Mouse (Mus musculus) limb, embryonic 13.5 days (tissue): ENCODE measurements around the gene S100a8. TPM values are rescaled to one million over a fixed set of nuclear protein-coding genes. Genes with fewer than 3 reads are reported as not detected.

Source experiments
- ATAC-seq: fragments of 200-750 bp; cut with Nextera tagmentation; 2 replicates; pipeline ENCODE4 v1.8.0; 2017; ENCODE audit warnings: low read depth, moderate number of reproducible peaks, moderate TSS enrichment; ENCODE audit not compliant: low FRiP score
- H3K27ac ChIP-seq: fragments of 300-500 bp; sonication (generic); 2 replicates; pipeline ENCODE4 v1.5.1; 2015; ENCODE audit warnings: inconsistent platforms, mild to moderate bottlenecking, moderate library complexity
- H3K27me3 ChIP-seq: fragments of 300-500 bp; sonication (generic); 2 replicates; pipeline ENCODE4 v1.6.1; 2015; ENCODE audit warnings: mild to moderate bottlenecking, inconsistent platforms
- H3K36me3 ChIP-seq: fragments of 300-500 bp; sonication (generic); 2 replicates; pipeline ENCODE4 v1.6.1; 2015; ENCODE audit warnings: inconsistent platforms, mild to moderate bottlenecking, moderate library complexity
- H3K4me1 ChIP-seq: fragments of 300-500 bp; sonication (generic); 2 replicates; pipeline ENCODE4 v1.6.1; 2015; ENCODE audit warnings: inconsistent platforms
- H3K4me2 ChIP-seq: fragments of 300-500 bp; sonication (generic); replicated peaks from 2 replicates; pipeline ENCODE4 v1.6.1; 2015; ENCODE audit warnings: inconsistent platforms, mild to moderate bottlenecking, moderate library complexity
- H3K4me3 ChIP-seq: fragments of 300-500 bp; sonication (generic); 2 replicates; pipeline ENCODE4 v1.5.1; 2015; ENCODE audit warnings: moderate library complexity, mild to moderate bottlenecking, inconsistent platforms
- H3K9ac ChIP-seq: fragments of 300-500 bp; sonication (generic); 2 replicates; pipeline ENCODE4 v1.6.1; 2015; ENCODE audit warnings: mild to moderate bottlenecking, inconsistent platforms
- H3K9me3 ChIP-seq: fragments of 300-500 bp; sonication (generic); 2 replicates; pipeline ENCODE4 v1.6.1; 2016; ENCODE audit warnings: inconsistent platforms
- WGBS: fragments of 180-500 bp; shearing (Covaris S2); methylation state at CpG from one replicate; pipeline ENCODE4 v1.1.7; 2015; 5-methylcytosine and 5-hydroxymethylcytosine counted together
- polyA plus RNA-seq: library from polyadenylated mRNA; unstranded; fragments of >200 nt; fragmentation: Nextera tagmentation; extraction: Ambion mirVana; gene quantifications from 2 replicates; pipeline ENCODE4 v1.2.1, GENCODE M21; 2015

S100a8 gene
- 6.0 and 6.6 TPM in 2 replicates for polyA plus RNA-seq

DNA sequence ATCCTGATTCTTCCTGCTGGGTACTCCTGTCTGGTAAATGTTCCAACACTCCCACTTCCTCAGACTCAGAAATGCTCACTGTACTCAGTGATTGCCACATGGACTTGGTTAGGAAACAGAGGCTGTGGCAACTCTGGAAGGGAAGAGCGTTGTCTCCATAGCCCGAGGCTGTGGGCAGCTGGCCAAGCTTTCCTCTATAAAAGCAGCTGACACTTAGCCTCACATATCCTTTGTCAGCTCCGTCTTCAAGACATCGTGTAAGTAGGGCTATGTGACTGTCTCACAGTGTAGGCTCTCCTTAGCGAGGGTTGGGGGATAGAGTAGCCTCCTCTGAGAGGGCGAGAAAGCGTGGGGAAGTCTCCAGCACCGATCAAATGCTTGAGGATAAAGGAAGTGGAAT is at the start of gene S100a8:
TSS of gene S100a8 (plus strand) at position 133 of the 400 bp plus-strand sequence.
- WGBS, result 56% methylated on average over 8 of the region's 8 CpGs
- 0 out of 2 replicates have a peak, but pooled peaks have one; percentile 19 for ATAC-seq
- no peak within 1 kb of the TSS; the same call in 1 of the 2 replicates for H3K27ac ChIP-seq

DNA sequence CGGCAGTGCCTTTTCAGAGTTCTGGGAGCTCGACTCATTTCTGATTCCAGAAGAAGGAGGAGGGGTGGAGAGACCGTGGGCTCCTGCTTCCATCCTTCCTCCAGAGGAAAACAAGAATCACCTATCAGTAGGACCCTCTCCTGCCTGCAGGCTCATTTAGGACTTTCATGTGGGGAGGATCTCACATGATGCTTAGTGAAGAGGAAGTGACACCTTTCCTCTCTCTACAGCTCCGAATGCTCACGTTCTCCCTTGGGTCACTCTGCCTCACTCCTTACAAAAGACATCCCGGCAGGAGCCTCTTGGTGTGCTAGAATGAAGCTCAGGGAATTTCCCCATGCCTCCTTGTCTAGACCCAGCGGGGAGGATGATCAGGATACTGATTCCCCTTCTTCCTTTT is 47.2 kb upstream of the S100a8 start:
- Histone ChIP-seq H3K27me3 (0 out of 2 replicates have a peak, but pooled peaks cover 2% of the 10 kb centered on the region), H3K27ac (no peak overlapping the region), H3K4me2 (no peak overlapping the region), H3K4me1 (peaks cover 13% of the 10 kb centered on the region), H3K36me3 (no peaks in the 10 kb centered on the region), H3K9ac (no peak overlapping the region), H3K4me3 (no peak overlapping the region), H3K9me3 (peaks cover 5% of the 10 kb centered on the region; the same call in 1 of the 2 replicates)
- WGBS, result 54% methylated on average over 7 of the region's 7 CpGs
- ATAC-seq, result no peak

More for the DNA sequence above, at the start of gene S100a8:
- Histone ChIP-seq H3K36me3 (no peaks in the 10 kb centered on the region), H3K4me2 (no peak within 1 kb of the TSS), H3K9me3 (no peaks in the 10 kb centered on the region), H3K27me3 (no peaks in the 10 kb centered on the region), H3K9ac (no peak within 1 kb of the TSS), H3K4me3 (no peak within 1 kb of the TSS), H3K4me1 (0 out of 2 replicates have a peak, but pooled peaks cover 4% of the 10 kb centered on the region)

DNA sequence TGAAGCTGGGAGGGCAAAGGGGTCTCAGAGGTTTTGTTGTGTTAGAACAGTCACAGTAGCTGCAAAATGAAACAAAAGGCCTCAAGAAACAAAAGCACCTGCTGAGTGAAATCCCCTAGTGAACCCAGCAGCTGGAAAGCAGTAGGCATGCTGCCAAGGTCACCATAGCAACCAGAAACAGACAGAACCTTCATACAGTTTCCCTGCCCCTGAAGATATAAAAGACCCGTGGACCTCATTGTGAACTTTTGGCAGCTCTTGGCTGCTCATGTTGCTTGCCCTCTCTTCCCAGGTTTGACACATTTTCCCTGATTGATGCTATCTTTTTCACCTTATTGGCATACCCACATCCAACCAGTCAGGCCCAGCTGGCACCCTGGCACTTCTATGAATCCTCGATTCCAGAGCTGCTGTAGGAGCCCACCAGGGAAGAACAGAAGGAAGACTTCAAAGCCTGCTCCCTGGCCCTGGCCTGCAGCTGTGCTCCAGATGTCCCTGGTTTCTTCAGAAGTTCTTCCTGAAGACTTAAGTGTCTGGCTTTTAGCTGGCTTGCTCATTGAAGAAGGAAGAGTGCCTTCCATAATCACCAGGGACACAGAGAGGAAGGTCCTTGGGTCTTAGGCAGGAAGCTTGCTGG is 45.2 kb upstream of the S100a8 start:
- Histone ChIP-seq H3K4me3 (no peak overlapping the region), H3K27ac (no peak overlapping the region), H3K9me3 (no peaks in the 10 kb centered on the region), H3K9ac (no peak overlapping the region), H3K4me1 (peaks cover 13% of the 10 kb centered on the region), H3K36me3 (no peaks in the 10 kb centered on the region), H3K4me2 (peak overlapping the region; percentile 0; the same call in 1 of the 2 replicates), H3K27me3 (0 out of 2 replicates have a peak, but pooled peaks cover 2% of the 10 kb centered on the region)
- peak; percentile 71 for ATAC-seq
- WGBS, result 8% methylated on average over 2 of the region's 2 CpGs

DNA sequence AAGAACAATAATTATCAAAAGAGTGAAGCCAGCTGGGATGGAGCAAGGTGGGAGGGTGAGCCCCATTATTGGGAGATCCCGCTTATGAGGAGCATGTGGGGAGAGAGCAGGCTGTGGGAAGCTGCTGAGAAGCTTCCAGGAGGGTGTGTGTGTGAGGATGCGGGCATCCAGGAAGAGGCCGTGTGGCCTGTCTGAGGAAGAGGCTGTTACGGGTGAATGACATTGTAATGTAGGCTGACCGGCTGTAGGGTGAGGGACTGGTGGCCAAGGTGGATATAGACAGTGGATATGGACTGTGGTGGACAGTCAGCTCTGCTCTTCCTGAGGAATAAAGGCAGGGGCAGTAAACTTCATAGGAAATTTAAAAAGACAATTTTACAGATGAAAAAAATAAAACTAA is 43.3 kb upstream of the S100a8 start:
- 0 out of 2 replicates have a peak, but pooled peaks cover 2% of the 10 kb centered on the region for H3K27me3 ChIP-seq
- no peak overlapping the region for H3K4me2 ChIP-seq
- no peak overlapping the region for H3K27ac ChIP-seq
- no peak overlapping the region for H3K4me3 ChIP-seq
- no peaks in the 10 kb centered on the region for H3K36me3 ChIP-seq
- WGBS, result 78% methylated on average over 5 of the region's 5 CpGs
- ATAC-seq, result no peak
- H3K4me1 ChIP-seq, result peaks cover 13% of the 10 kb centered on the region
- H3K9ac ChIP-seq, result no peak overlapping the region
- H3K9me3 ChIP-seq, result no peaks in the 10 kb centered on the region

DNA sequence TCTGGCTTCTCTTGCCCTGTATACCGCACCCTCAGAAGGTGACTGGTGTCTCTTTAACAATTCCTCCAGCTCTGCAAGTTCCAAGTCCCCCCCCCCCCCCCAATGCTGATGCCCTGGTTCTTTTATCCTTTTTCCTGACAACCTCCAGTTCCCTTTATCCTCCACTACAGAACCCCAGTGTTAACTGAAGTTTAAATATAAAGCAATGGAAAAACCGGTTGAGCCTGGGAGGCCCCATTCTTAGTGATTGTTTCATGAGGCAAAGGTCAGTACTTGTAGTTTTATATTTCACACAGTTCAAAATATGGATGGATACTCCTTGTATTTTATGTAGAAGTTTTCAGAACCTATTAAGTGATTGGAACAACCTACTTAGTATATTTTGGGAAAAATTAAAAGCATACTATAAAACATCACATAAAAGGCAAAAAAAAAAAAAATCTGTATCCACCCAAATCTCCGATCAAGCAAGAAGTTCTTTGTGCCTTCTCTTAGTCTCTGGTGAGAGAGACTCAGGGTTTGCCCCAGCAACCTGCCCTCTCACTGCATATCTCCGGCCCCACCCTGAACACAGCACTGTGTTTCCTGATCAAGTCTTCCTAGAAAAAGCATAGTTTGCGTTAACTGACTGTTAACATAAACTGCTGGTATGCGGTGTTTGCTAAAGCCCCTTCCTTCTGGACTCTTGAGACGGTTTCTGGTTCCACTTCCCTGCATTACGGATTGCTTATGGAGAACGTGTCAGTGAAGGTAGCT is 42.3 kb upstream of the S100a8 start:
- no peaks in the 10 kb centered on the region for H3K36me3 ChIP-seq
- no peak overlapping the region for H3K4me2 ChIP-seq
- H3K4me1 ChIP-seq, result peaks cover 13% of the 10 kb centered on the region
- 0 out of 2 replicates have a peak, but pooled peaks cover 2% of the 10 kb centered on the region for H3K27me3 ChIP-seq
- H3K9ac ChIP-seq, result no peak overlapping the region
- H3K9me3 ChIP-seq, result no peaks in the 10 kb centered on the region
- H3K4me3 ChIP-seq, result no peak overlapping the region
- H3K27ac ChIP-seq, result no peak overlapping the region
- 74% methylated on average over 9 of the region's 9 CpGs for WGBS
- no peak for ATAC-seq

DNA sequence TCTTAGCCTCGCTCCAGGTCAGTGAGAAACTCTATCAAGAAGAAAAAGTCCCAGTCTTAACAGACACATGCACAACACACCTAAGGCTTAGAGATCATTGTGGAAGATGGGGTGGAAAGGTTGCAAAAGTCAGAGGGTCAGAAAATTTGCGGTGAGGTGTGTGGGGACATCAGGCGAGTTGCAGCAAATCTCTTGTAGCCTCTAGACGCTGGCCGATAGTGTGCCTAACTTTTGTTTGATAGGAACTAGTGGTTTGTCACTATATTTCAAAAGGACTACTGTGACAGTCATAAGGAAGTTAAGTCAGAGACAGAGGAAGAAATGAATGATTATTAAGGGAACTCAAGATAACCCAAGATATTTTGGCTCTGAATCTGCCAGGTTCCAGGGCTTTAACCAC is 41.4 kb upstream of the S100a8 start:
- Histone ChIP-seq H3K27me3 (no peaks in the 10 kb centered on the region), H3K27ac (no peak overlapping the region), H3K9ac (no peak overlapping the region), H3K4me2 (no peak overlapping the region), H3K36me3 (no peaks in the 10 kb centered on the region), H3K4me1 (peaks cover 13% of the 10 kb centered on the region), H3K4me3 (no peak overlapping the region), H3K9me3 (no peaks in the 10 kb centered on the region)
- 89% methylated on average over 5 of the region's 5 CpGs for WGBS
- no peak for ATAC-seq

DNA sequence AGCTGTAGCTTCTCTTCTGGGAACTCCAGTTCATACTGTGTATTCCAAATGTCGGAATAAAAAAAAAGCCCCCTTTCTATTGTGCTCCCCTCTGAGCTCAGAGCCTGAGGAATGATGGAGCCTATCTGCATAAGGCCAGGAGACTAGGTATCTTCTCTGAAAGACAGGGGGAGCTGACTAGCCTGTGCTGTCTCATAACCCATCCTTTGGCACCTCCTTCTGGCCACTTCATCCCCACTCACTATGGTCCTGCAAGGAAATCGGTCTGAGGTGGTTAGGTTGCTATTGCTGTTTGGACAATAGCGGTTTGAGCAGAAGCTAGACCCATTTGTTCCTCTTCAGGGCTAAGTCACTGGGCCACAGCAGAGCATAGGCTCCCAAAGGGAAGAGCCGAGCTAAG is 41.0 kb upstream of the S100a8 start:
- Histone ChIP-seq H3K4me3 (no peak overlapping the region), H3K4me1 (peaks cover 13% of the 10 kb centered on the region), H3K9ac (no peak overlapping the region), H3K27ac (no peak overlapping the region), H3K36me3 (no peaks in the 10 kb centered on the region), H3K27me3 (no peaks in the 10 kb centered on the region), H3K4me2 (no peak overlapping the region), H3K9me3 (no peaks in the 10 kb centered on the region)
- no peak for ATAC-seq
- WGBS, result 58% methylated on average over 4 of the region's 4 CpGs

DNA sequence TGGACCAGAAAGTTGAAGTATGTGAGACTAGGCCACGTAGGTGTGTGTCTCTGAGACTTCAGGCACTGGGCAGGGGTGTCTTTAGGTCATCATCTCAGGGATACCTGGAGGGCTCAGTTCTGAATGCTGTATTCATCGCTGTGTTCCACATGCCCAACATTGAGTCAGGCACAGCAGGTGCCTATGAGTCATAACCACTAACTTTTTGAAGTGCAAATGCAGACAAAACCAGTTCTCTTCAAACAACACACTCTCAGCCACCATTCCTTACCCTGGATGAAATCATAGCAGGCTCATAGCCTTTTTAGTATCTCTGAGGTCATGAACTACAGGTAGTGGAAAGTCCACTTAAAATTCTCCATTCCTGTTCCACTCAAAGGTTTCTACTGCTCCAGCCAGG is 39.5 kb upstream of the S100a8 start:
- H3K4me1 ChIP-seq, result no peaks in the 10 kb centered on the region
- H3K36me3 ChIP-seq, result no peaks in the 10 kb centered on the region
- no peak overlapping the region for H3K27ac ChIP-seq
- H3K4me2 ChIP-seq, result no peak overlapping the region
- no peak overlapping the region for H3K4me3 ChIP-seq
- no peak overlapping the region for H3K9ac ChIP-seq
- no peak for ATAC-seq
- no peaks in the 10 kb centered on the region for H3K9me3 ChIP-seq
- no peaks in the 10 kb centered on the region for H3K27me3 ChIP-seq
- 71% methylated on average over 2 of the region's 2 CpGs for WGBS

DNA sequence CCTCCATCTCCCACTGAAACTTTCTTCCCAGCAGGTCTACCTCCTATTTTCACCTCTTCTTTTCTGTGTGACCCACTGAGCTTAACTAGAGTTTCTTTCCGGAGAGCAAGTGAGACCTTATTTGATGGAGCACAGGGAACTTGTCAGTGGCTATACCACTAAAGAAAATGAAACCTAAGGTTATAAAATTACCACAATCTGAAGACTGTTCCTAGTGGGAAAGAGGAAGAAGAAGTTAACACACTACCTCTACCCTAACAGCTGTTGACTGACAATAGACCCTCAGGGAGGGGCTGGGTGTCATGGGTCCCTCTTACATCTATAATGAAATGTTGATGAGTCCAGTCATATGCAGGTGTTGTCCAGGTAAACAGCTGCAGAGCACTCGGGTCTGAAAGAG is 36.8 kb upstream of the S100a8 start:
- no peak overlapping the region for H3K4me3 ChIP-seq
- H3K4me1 ChIP-seq, result no peaks in the 10 kb centered on the region
- H3K36me3 ChIP-seq, result no peaks in the 10 kb centered on the region
- WGBS, result 80% methylated on average over 2 of the region's 2 CpGs
- H3K27ac ChIP-seq, result no peak overlapping the region
- ATAC-seq, result no peak
- H3K9ac ChIP-seq, result no peak overlapping the region
- H3K27me3 ChIP-seq, result no peaks in the 10 kb centered on the region
- no peaks in the 10 kb centered on the region for H3K9me3 ChIP-seq
- H3K4me2 ChIP-seq, result no peak overlapping the region

DNA sequence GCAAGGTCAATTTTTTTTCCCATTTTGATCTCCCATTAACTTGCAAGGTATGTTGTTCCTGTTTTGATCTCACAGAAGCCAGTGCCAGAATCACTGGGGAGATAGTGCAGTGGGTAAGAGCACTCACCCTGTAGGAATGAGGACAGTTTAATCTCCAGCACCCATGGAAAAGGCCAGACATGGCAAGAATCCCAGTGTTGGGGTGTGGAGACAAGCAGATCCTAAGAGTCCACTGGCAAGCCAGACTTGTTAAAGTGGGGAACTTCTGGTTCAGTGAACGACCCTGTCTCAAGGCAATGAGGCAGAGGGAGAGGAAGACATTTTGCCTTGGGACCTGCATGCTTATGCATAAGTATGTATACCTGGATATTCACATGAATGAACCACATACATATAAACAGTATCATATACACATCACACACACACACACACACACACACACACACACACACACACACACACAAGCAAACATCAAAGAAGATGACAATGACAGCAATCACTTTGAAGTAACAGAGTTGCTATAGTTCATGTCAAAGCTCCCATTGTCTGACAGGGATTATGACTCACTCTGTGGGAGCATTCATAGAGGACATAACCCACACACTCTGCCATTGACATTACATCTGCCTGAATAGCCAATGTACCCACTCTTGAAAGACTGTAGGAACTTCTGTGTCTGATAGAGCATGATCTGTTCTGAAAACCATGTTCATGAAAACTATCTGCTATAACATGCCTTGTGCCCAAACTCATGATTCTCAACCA is 30.1 kb upstream of the S100a8 start:
- Histone ChIP-seq H3K4me1 (no peaks in the 10 kb centered on the region), H3K36me3 (no peaks in the 10 kb centered on the region), H3K27me3 (no peaks in the 10 kb centered on the region), H3K9ac (no peak overlapping the region), H3K4me3 (no peak overlapping the region), H3K4me2 (no peak overlapping the region), H3K27ac (no peak overlapping the region), H3K9me3 (no peaks in the 10 kb centered on the region)
- 60% methylated on average over 1 of the region's 1 CpGs for WGBS
- no peak for ATAC-seq

DNA sequence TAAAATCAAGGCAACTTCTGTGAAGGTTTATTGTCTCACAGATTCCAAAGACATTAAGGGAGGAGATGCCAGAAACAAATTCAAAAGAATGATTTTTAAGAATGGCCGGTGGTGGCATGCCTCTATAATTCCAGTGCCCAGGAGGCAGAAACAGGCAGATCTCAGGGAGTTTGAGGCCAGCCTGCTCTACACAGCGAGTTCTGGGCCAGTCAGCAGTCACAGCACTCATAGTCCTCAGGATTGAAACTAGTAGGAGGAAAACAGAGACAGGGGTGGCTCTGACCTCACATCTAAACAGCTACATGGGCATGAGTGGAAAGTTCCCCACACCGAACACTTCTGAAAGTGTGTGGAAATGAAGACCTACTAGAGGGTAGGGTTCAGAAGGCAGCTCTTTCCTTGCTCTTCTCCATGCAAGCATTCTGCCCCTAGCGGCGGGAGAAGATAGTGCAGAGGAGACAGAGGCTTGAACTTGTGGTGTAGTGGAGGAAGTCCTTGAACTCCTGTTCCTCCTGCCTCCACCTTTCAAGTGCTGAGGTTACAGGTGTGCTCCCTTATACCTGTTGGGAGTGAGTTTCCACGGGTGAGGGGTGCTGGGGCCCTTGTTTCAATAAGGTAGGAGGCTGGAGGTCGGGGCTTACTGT is 29.1 kb upstream of the S100a8 start:
- H3K9me3 ChIP-seq, result no peaks in the 10 kb centered on the region
- H3K4me3 ChIP-seq, result no peak overlapping the region
- no peak for ATAC-seq
- no peaks in the 10 kb centered on the region for H3K36me3 ChIP-seq
- no peak overlapping the region for H3K4me2 ChIP-seq
- H3K9ac ChIP-seq, result no peak overlapping the region
- no peaks in the 10 kb centered on the region for H3K27me3 ChIP-seq
- WGBS, result 51% methylated on average over 7 of the region's 7 CpGs
- no peak overlapping the region for H3K27ac ChIP-seq
- H3K4me1 ChIP-seq, result no peaks in the 10 kb centered on the region

DNA sequence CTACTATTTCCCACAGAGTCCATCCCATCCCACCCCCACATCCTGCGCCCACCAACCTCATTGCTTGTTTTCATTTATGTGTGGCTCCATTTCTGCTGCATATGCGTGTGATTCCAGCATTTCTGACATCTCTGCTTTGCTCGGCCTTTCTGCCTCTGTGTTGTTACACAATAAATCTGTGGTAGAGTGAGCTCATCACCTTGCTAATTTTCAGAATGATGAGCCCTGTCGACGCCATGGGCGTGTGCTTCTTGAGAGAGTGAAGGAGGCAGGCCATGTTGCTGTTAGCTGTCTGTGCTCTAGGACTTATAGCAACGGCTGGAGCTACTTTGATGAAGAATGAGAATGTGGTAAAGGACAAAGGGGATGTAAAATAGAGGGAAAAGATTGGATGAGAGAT is 27.8 kb upstream of the S100a8 start:
- no peaks in the 10 kb centered on the region for H3K4me1 ChIP-seq

More for the DNA sequence above, 27.8 kb upstream of the S100a8 start:
- H3K36me3 ChIP-seq, result no peaks in the 10 kb centered on the region
- no peak overlapping the region for H3K27ac ChIP-seq
- H3K4me2 ChIP-seq, result no peak overlapping the region
- no peaks in the 10 kb centered on the region for H3K27me3 ChIP-seq
- no peak for ATAC-seq
- WGBS, result 79% methylated on average over 7 of the region's 7 CpGs
- H3K9me3 ChIP-seq, result no peaks in the 10 kb centered on the region
- H3K9ac ChIP-seq, result no peak overlapping the region
- no peak overlapping the region for H3K4me3 ChIP-seq
